Mouse (Mus musculus) C2C12 (cell line): ENCODE results near the gene Mag.
"Not testable (repeated sequence)": the region's sequence is repeated elsewhere in the genome, so short reads cannot be mapped to it uniquely, and the experiment has no call there.

Experiments
- CEBPB ChIP-seq: IDR thresholded peaks from one replicate; pipeline ENCODE4 v1.6.1; 2011; ENCODE audit warnings: low read depth, mild to moderate bottlenecking, control low read depth, moderate library complexity
- CTCF ChIP-seq: IDR thresholded peaks from one replicate; pipeline ENCODE4 v1.5.1; 2011; ENCODE audit not compliant: control insufficient read depth, insufficient read depth, insufficient read length
- MAX ChIP-seq: IDR thresholded peaks from one replicate; pipeline ENCODE4 v1.6.1; 2011; ENCODE audit warnings: mild to moderate bottlenecking, control low read depth
- MYOD1 ChIP-seq: IDR thresholded peaks from one replicate; pipeline ENCODE4 v1.6.1; 2011; ENCODE audit warnings: low read depth; ENCODE audit not compliant: control insufficient read depth, insufficient read length
- MYOG ChIP-seq: IDR thresholded peaks from one replicate; pipeline ENCODE4 v1.6.1; 2011; ENCODE audit not compliant: control insufficient read depth, insufficient read length; ENCODE audit errors: extremely low read depth
- USF1 ChIP-seq: IDR thresholded peaks from one replicate; pipeline ENCODE4 v1.6.1; 2011; ENCODE audit warnings: low read depth, mild to moderate bottlenecking, control low read depth, moderate library complexity

GRCm38 (mm10) chr7:30940070-30940469, 25.4 kb upstream of the Mag start:
- TF ChIP-seq CTCF, USF1, MYOG, MAX, MYOD1, CEBPB: not testable (repeated sequence)
